Mouse (Mus musculus): ENCODE measurements at regions not wholly inside any gene's neighbourhood (a gene's known extent, or its start where the extent isn't known, plus 50 kb on each side); places are given as distances from the start of the nearest gene placed in this dataset.

GRCm38 (mm10) chr10:95036043-95036697 lies 91.5 kb upstream of the Plxnc1 start:
- ATAC-seq (replicated peaks; ENCODE audit: poor library complexity, severe bottlenecking) = no peak

GRCm38 (mm10) chr10:95035371-95035770 lies 90.7 kb upstream of the Plxnc1 start:
- no peak for ATAC-seq (replicated peaks; ENCODE audit: poor library complexity, severe bottlenecking)

GRCm38 (mm10) chr10:95034566-95034965 lies 89.9 kb upstream of the Plxnc1 start:
- ATAC-seq (replicated peaks; ENCODE audit: poor library complexity, severe bottlenecking) = no peak

GRCm38 (mm10) chr10:95032760-95033716 lies 88.4 kb upstream of the Plxnc1 start:
- no peak for ATAC-seq (replicated peaks; ENCODE audit: poor library complexity, severe bottlenecking)

GRCm38 (mm10) chr10:95031371-95031770 lies 86.7 kb upstream of the Plxnc1 start:
- ATAC-seq (replicated peaks; ENCODE audit: poor library complexity, severe bottlenecking) = no peak

- ATAC-seq (replicated peaks; ENCODE audit: poor library complexity, severe bottlenecking) = no peak
Measured at GRCm38 (mm10) chr10:95030801-95031200, 86.2 kb upstream of the Plxnc1 start.

GRCm38 (mm10) chr10:95029554-95029953 lies 84.9 kb upstream of the Plxnc1 start:
- no peak for ATAC-seq (replicated peaks; ENCODE audit: poor library complexity, severe bottlenecking)

GRCm38 (mm10) chr10:95025569-95026327 lies 81.1 kb upstream of the Plxnc1 start:
- ATAC-seq (replicated peaks; ENCODE audit: poor library complexity, severe bottlenecking) = no peak

GRCm38 (mm10) chr10:95021209-95021608 lies 76.6 kb upstream of the Plxnc1 start:
- ATAC-seq (replicated peaks; ENCODE audit: poor library complexity, severe bottlenecking) = no peak

GRCm38 (mm10) chr10:95016896-95017295 lies 72.3 kb upstream of the Plxnc1 start:
- peak; percentile 79 for ATAC-seq (replicated peaks; ENCODE audit: poor library complexity, severe bottlenecking)

- ATAC-seq (replicated peaks; ENCODE audit: poor library complexity, severe bottlenecking) = no peak
Measured at GRCm38 (mm10) chr10:95015298-95015951, 70.8 kb upstream of the Plxnc1 start.

- no peak for ATAC-seq (replicated peaks; ENCODE audit: poor library complexity, severe bottlenecking)
Measured at GRCm38 (mm10) chr10:95013946-95014345, 69.3 kb upstream of the Plxnc1 start.

GRCm38 (mm10) chr10:95013213-95013915 lies 68.7 kb upstream of the Plxnc1 start:
- no peak for ATAC-seq (replicated peaks; ENCODE audit: poor library complexity, severe bottlenecking)

GRCm38 (mm10) chr10:95010333-95010732 lies 65.7 kb upstream of the Plxnc1 start:
- peak; percentile 90 for ATAC-seq (replicated peaks; ENCODE audit: poor library complexity, severe bottlenecking)

- peak; percentile 67 for ATAC-seq (replicated peaks; ENCODE audit: poor library complexity, severe bottlenecking)
Measured at GRCm38 (mm10) chr10:95009081-95009480, 64.4 kb upstream of the Plxnc1 start.

- ATAC-seq (replicated peaks; ENCODE audit: poor library complexity, severe bottlenecking) = no peak
Measured at GRCm38 (mm10) chr10:95004065-95004763, 59.6 kb upstream of the Plxnc1 start.

- no peak for ATAC-seq (replicated peaks; ENCODE audit: poor library complexity, severe bottlenecking)
Measured at GRCm38 (mm10) chr10:95003621-95004020, 59.0 kb upstream of the Plxnc1 start.

- no peak for ATAC-seq (replicated peaks; ENCODE audit: poor library complexity, severe bottlenecking)
Measured at GRCm38 (mm10) chr10:95001650-95002049, 57.0 kb upstream of the Plxnc1 start.

GRCm38 (mm10) chr10:94999716-95000115 lies 55.1 kb upstream of the Plxnc1 start:
- no peak for ATAC-seq (replicated peaks; ENCODE audit: poor library complexity, severe bottlenecking)
